In the genomic region with DNA sequence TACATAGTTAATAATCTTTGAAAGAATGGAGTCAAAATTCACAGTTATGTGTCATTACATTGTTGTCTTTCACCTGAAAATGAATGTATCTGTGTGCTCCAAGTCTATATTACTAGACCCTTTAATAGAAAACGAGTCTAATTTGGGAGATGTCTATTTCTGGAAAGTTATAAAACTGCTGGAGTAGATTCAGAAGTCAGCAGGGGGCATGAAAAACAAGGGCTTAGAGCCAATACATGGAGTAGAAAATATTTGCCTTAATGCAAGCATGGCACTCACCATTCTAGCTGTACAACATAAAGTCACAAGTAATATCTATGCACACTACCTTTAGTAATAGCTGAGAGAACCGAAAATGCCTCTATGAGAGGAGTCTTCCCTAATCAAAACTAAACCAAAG, we compare ENCODE assay signal across 15 mouse cellular contexts.
"Had no signal": no experiment of that assay in that cellular context is flagged by ENCODE, and none has a peak within 500 bp of the region (broad histone marks: within the 10 kb centered on the region; RNA-seq: fewer than 3 reads in every experiment).

No protein-coding gene starts in this region.

- H3K4me3 ChIP-seq: neural tube, embryonic 15.5 days; stomach, embryonic 15.5 days had no signal

- DNase-seq: retina, postnatal 1 day; right cerebral cortex, adult 18-20 months; right cerebral cortex, postnatal 14 days; right cerebral cortex, postnatal 25 days; right cerebral cortex, postnatal 4 days; spleen, adult 18-20 months; thymus, adult 18-20 months; thymus, adult 2 months; thymus, postnatal 14 days; thymus, postnatal 25 days; thymus, postnatal 36 days; thymus, postnatal 4 days had no signal

- H3K27ac ChIP-seq: neural tube, embryonic 15.5 days; stomach, embryonic 15.5 days; stomach, postnatal 0 days had no signal
